Mouse (Mus musculus) megakaryocyte-erythroid progenitor cell, adult 5-6 weeks (primary cell): ENCODE results near the gene Vwa7. TPM values are rescaled to one million over a fixed set of nuclear protein-coding genes. Genes with fewer than 3 reads are reported as not detected.

Experiments
- ATAC-seq: replicated peaks from 2 replicates; pipeline ENCODE4 v1.8.0; 2016; ENCODE audit warnings: mild to moderate bottlenecking, inconsistent platforms; ENCODE audit not compliant: severe bottlenecking, poor library complexity, low FRiP score, low TSS enrichment
- total RNA-seq, 2 experiments: library from RNA; stranded (forward) in 1 of 2; stranded (reverse) in 1 of 2; fragments of 200-1000, 215-1000 nt in 1 of 2; fragments of >200 nt in 1 of 2; fragmentation: Nextera tagmentation in 1 of 2; gene quantifications; 2 replicates each; pipeline ENCODE4 v1.2.3; 2014 to 2017

Vwa7 gene
- total RNA-seq, 2 experiments from 2014 or later, result 0.19 to 0.31 TPM

- ATAC-seq, result no peak
These were observed 1.3 kb downstream of the Vwa7 start for GRCm38 (mm10) chr17:35017706-35018030.

GRCm38 (mm10) chr17:35018171-35018570 lies 1.8 kb downstream of the Vwa7 start:
- ATAC-seq, result no peak

- ATAC-seq, result no peak
These were observed 3.5 kb downstream of the Vwa7 start for GRCm38 (mm10) chr17:35019894-35020293.

- no peak for ATAC-seq
These were observed 4.2 kb downstream of the Vwa7 start for GRCm38 (mm10) chr17:35020551-35020950.

- ATAC-seq, result peak; percentile 41
These were observed 4.9 kb downstream of the Vwa7 start for GRCm38 (mm10) chr17:35021163-35021808.

GRCm38 (mm10) chr17:35021842-35022477 lies 5.6 kb downstream of the Vwa7 start:
- peak; percentile 76 for ATAC-seq

GRCm38 (mm10) chr17:35022541-35023060 lies 6.2 kb downstream of the Vwa7 start:
- no peak for ATAC-seq

GRCm38 (mm10) chr17:35023221-35023620 lies 6.8 kb downstream of the Vwa7 start:
- no peak for ATAC-seq

GRCm38 (mm10) chr17:35023756-35024155 lies 7.4 kb downstream of the Vwa7 start:
- no peak for ATAC-seq

GRCm38 (mm10) chr17:35024261-35024660 lies 7.9 kb downstream of the Vwa7 start:
- ATAC-seq, result no peak

- no peak for ATAC-seq
These were observed 8.5 kb downstream of the Vwa7 start for GRCm38 (mm10) chr17:35024691-35025488.

- ATAC-seq, result no peak
These were observed 9.8 kb downstream of the Vwa7 start for GRCm38 (mm10) chr17:35026206-35026605.

- ATAC-seq, result 0 out of 2 replicates have a peak, but pooled peaks have one; percentile 15
These were observed 11.1 kb downstream of the Vwa7 start, which contains the start of gene Sapcd1 for GRCm38 (mm10) chr17:35027277-35028068. Sapcd1 (minus strand) TSS chr17:35028016.

GRCm38 (mm10) chr17:35028315-35028714 lies 11.9 kb downstream of the Vwa7 start:
- ATAC-seq, result no peak

- ATAC-seq, result 0 out of 2 replicates have a peak, but pooled peaks have one; percentile 23
These were observed 13.5 kb downstream of the Vwa7 start for GRCm38 (mm10) chr17:35029691-35030532.

- no peak for ATAC-seq
These were observed 14.9 kb downstream of the Vwa7 start for GRCm38 (mm10) chr17:35031272-35031671.

- 0 out of 2 replicates have a peak, but pooled peaks have one; percentile 31 for ATAC-seq
These were observed 15.5 kb downstream of the Vwa7 start for GRCm38 (mm10) chr17:35031880-35032279.

GRCm38 (mm10) chr17:35032323-35032870 lies 16.0 kb downstream of the Vwa7 start:
- ATAC-seq, result no peak
